Mouse (Mus musculus) fat pad, adult 2 months (tissue): ENCODE measurements around the gene Tmem131l.

Experiments used
- DNase-seq: peaks from one replicate; pipeline ENCODE4 v3.0.0-alpha.2; 2011; ENCODE audit warnings: low read depth, low spot score; ENCODE audit errors: extremely low read depth

The Tmem131l gene

GRCm38 (mm10) chr3:83982821-83983220 is 57.2 kb downstream of the Tmem131l start:
- DNase-seq = no peak

GRCm38 (mm10) chr3:83980231-83980872 is 59.6 kb downstream of the Tmem131l start:
- no peak for DNase-seq

- no peak for DNase-seq
Measured at GRCm38 (mm10) chr3:83978497-83979410, 61.2 kb downstream of the Tmem131l start.

- DNase-seq = no peak
Measured at GRCm38 (mm10) chr3:83977817-83978216, 62.2 kb downstream of the Tmem131l start.

- DNase-seq = no peak
Measured at GRCm38 (mm10) chr3:83976161-83976560, 63.8 kb downstream of the Tmem131l start.

GRCm38 (mm10) chr3:83973339-83973738 is 66.6 kb downstream of the Tmem131l start:
- no peak for DNase-seq

GRCm38 (mm10) chr3:83970629-83971028 is 69.3 kb downstream of the Tmem131l start:
- DNase-seq = no peak

- DNase-seq = no peak
Measured at GRCm38 (mm10) chr3:83969081-83969480, 70.9 kb downstream of the Tmem131l start.

- no peak for DNase-seq
Measured at GRCm38 (mm10) chr3:83967791-83968190, 72.2 kb downstream of the Tmem131l start.

GRCm38 (mm10) chr3:83965333-83965732 is 74.6 kb downstream of the Tmem131l start:
- DNase-seq = no peak

GRCm38 (mm10) chr3:83963705-83964104 is 76.3 kb downstream of the Tmem131l start:
- DNase-seq = no peak

GRCm38 (mm10) chr3:83962571-83962970 is 77.4 kb downstream of the Tmem131l start:
- no peak for DNase-seq

- DNase-seq = no peak
Measured at GRCm38 (mm10) chr3:83962076-83962475, 77.9 kb downstream of the Tmem131l start.

GRCm38 (mm10) chr3:83958951-83959681 is 80.9 kb downstream of the Tmem131l start:
- no peak for DNase-seq

- no peak for DNase-seq
Measured at GRCm38 (mm10) chr3:83953879-83954278, 86.1 kb downstream of the Tmem131l start.

GRCm38 (mm10) chr3:83948801-83949200 is 91.2 kb downstream of the Tmem131l start:
- no peak for DNase-seq

- no peak for DNase-seq
Measured at GRCm38 (mm10) chr3:83947476-83948245, 92.3 kb downstream of the Tmem131l start.

- DNase-seq = no peak
Measured at GRCm38 (mm10) chr3:83946848-83947247, 93.1 kb downstream of the Tmem131l start.

GRCm38 (mm10) chr3:83943691-83944090 is 96.3 kb downstream of the Tmem131l start:
- no peak for DNase-seq

GRCm38 (mm10) chr3:83943212-83943611 is 96.8 kb downstream of the Tmem131l start:
- no peak for DNase-seq

GRCm38 (mm10) chr3:83941921-83942320 is 98.1 kb downstream of the Tmem131l start:
- no peak for DNase-seq
